Mouse (Mus musculus) cerebellum, postnatal 10 days (tissue): Measurements from ENCODE around the gene Arfip1.

ENCODE experiments used
- DNase-seq, 2 experiments: peaks; one replicate each; pipeline ENCODE4 v3.0.0; 2021; ENCODE audit warnings: mixed read lengths in 2 of 2

Gene Arfip1

GRCm38 (mm10) chr3:84449015-84449414 lies 133.4 kb downstream of the Arfip1 start:
- DNase-seq: no peak

- peak in 1 of 2 experiments; percentile 64 for DNase-seq
These were observed 134.6 kb downstream of the Arfip1 start for GRCm38 (mm10) chr3:84447803-84448202.
